Mouse (Mus musculus) forebrain, postnatal 0 days (tissue): ENCODE measurements around the gene Apon. TPM values are rescaled to one million over a fixed set of nuclear protein-coding genes. Genes with fewer than 3 reads are reported as not detected.
"Not testable (repeated sequence)": the region's sequence is repeated elsewhere in the genome, so short reads cannot be mapped to it uniquely, and the experiment has no call there.

Experiments used
- ATAC-seq: fragments of 200-750 bp; cut with Nextera tagmentation; 2 replicates; pipeline ENCODE4 v1.8.0; 2017; ENCODE audit warnings: mild to moderate bottlenecking, moderate library complexity
- DNase-seq: peaks from one replicate; pipeline ENCODE4 v3.0.0-alpha.2; 2015
- H3K27ac ChIP-seq: fragments of 300-500 bp; sonication (generic); 2 replicates; pipeline ENCODE4 v1.5.1; 2014; ENCODE audit warnings: low read depth, mild to moderate bottlenecking, antibody characterized with exemption, low read length, moderate library complexity, mixed read lengths
- H3K27me3 ChIP-seq: fragments of 300-500 bp; sonication (generic); 2 replicates; pipeline ENCODE4 v1.6.1; 2014; ENCODE audit warnings: mild to moderate bottlenecking, low read length, mixed read lengths; ENCODE audit not compliant: insufficient read depth
- H3K36me3 ChIP-seq: fragments of 300-500 bp; sonication (generic); 2 replicates; pipeline ENCODE4 v1.6.1; 2014; ENCODE audit warnings: mild to moderate bottlenecking, moderate library complexity; ENCODE audit not compliant: insufficient read depth
- H3K4me1 ChIP-seq: fragments of 300-500 bp; sonication (generic); 2 replicates; pipeline ENCODE4 v1.6.1; 2014; ENCODE audit warnings: antibody characterized with exemption; ENCODE audit not compliant: insufficient read depth
- H3K4me2 ChIP-seq: fragments of 300-500 bp; sonication (generic); 2 replicates; pipeline ENCODE4 v1.6.1; 2014; ENCODE audit warnings: low read depth, mild to moderate bottlenecking, moderate library complexity
- H3K4me3 ChIP-seq: fragments of 300-500 bp; sonication (generic); 2 replicates; pipeline ENCODE4 v1.5.1; 2014; ENCODE audit warnings: low read depth, low read length, mixed read lengths
- H3K9ac ChIP-seq: fragments of 300-500 bp; sonication (generic); 2 replicates; pipeline ENCODE4 v1.6.1; 2014; ENCODE audit warnings: mild to moderate bottlenecking
- H3K9me3 ChIP-seq: fragments of 300-500 bp; sonication (generic); 2 replicates; pipeline ENCODE4 v1.6.1; 2016; ENCODE audit warnings: low read length
- CTCF ChIP-seq: sonication (generic); IDR thresholded peaks from 2 replicates; pipeline ENCODE4 v1.5.1; 2016; ENCODE audit warnings: antibody characterized with exemption, control low read depth, low read depth
- WGBS: fragments of 180-500 bp; shearing (Covaris S2); extraction: QIAGEN DNeasy Blood & Tissue Kit; methylation state at CpG from one replicate; pipeline ENCODE4 v1.1.7; 2014; 5-methylcytosine and 5-hydroxymethylcytosine counted together
- polyA plus RNA-seq: library from polyadenylated mRNA; unstranded; fragments of >200 nt; fragmentation: Nextera tagmentation; extraction: Ambion mirVana; gene quantifications from 2 replicates; pipeline ENCODE4 v1.2.1, GENCODE M21; 2015
- total RNA-seq: library from RNA; depleted of rRNA; stranded (reverse); fragments of >200 nt; gene quantifications from 2 replicates; pipeline ENCODE4 v1.2.3, GENCODE M21; 2014

Gene Apon
- total and polyA plus RNA-seq, 2 experiments from 2014 or later = not detected

GRCm38 (mm10) chr10:128278158-128278557, 24.3 kb downstream of the Apon start:
- DNase-seq (no peak), ATAC-seq (no peak)
- no peak overlapping the region for H3K9ac ChIP-seq
- H3K4me2 ChIP-seq = no peak overlapping the region
- H3K9me3 ChIP-seq = no peaks in the 10 kb centered on the region
- no peak overlapping the region for H3K27ac ChIP-seq
- H3K27me3 ChIP-seq = no peaks in the 10 kb centered on the region
- no peak for TF ChIP-seq CTCF
- H3K4me3 ChIP-seq = no peak overlapping the region
- H3K36me3 ChIP-seq = peaks cover 46% of the 10 kb centered on the region
- WGBS = 60% methylated on average over 6 of the region's 6 CpGs
- no peaks in the 10 kb centered on the region for H3K4me1 ChIP-seq

GRCm38 (mm10) chr10:128280943-128281342, 27.0 kb downstream of the Apon start:
- TF ChIP-seq CTCF = no peak
- H3K27me3 ChIP-seq = no peaks in the 10 kb centered on the region
- H3K4me2 ChIP-seq = no peak overlapping the region
- H3K9ac ChIP-seq = no peak overlapping the region
- H3K36me3 ChIP-seq = peaks cover 68% of the 10 kb centered on the region
- WGBS = 89% methylated on average over 6 of the region's 6 CpGs
- ATAC-seq = no peak
- no peak overlapping the region for H3K4me3 ChIP-seq
- no peaks in the 10 kb centered on the region for H3K4me1 ChIP-seq
- H3K27ac ChIP-seq = no peak overlapping the region
- no peaks in the 10 kb centered on the region for H3K9me3 ChIP-seq
- no peak for DNase-seq

DNA sequence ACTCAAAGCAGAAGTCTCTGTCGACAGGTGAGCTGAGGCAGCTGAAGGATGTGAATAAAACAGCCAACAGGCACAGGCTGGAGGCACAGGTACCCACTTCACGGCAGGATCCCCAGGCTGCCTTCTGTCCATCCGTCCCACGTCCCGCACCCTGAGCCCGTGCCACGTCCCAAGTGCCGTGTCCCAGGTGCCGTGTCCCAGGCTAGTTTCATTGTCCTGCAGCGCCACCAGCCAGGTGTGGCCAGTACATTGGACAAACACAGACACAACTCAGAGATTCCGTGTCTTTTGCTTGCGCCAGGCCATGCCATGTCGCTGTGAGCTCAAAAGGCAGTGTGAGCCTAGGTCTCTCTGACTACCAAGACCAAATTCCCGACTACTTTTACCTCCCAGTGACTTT, 27.8 kb downstream of the Apon start:
- no peak overlapping the region for H3K27ac ChIP-seq

GRCm38 (mm10) chr10:128282886-128283450, 29.1 kb downstream of the Apon start:
- no peak overlapping the region for H3K4me3 ChIP-seq
- WGBS = 90% methylated on average over 20 of the region's 20 CpGs
- no peak overlapping the region for H3K9ac ChIP-seq
- TF ChIP-seq CTCF = no peak
- H3K4me2 ChIP-seq = no peak overlapping the region
- H3K4me1 ChIP-seq = no peaks in the 10 kb centered on the region
- H3K9me3 ChIP-seq = no peaks in the 10 kb centered on the region
- H3K27me3 ChIP-seq = no peaks in the 10 kb centered on the region
- no peak for ATAC-seq
- peaks cover 66% of the 10 kb centered on the region for H3K36me3 ChIP-seq
- DNase-seq = no peak
- no peak overlapping the region for H3K27ac ChIP-seq

More for the DNA sequence above, 27.8 kb downstream of the Apon start:
- Histone ChIP-seq H3K4me2 (no peak overlapping the region), H3K9me3 (no peaks in the 10 kb centered on the region), H3K4me3 (no peak overlapping the region), H3K27me3 (no peaks in the 10 kb centered on the region), H3K36me3 (peaks cover 70% of the 10 kb centered on the region), H3K4me1 (no peaks in the 10 kb centered on the region), H3K9ac (no peak overlapping the region)
- DNase-seq = no peak
- TF ChIP-seq CTCF = no peak
- 92% methylated on average over 14 of the region's 14 CpGs for WGBS
- ATAC-seq = no peak

DNA sequence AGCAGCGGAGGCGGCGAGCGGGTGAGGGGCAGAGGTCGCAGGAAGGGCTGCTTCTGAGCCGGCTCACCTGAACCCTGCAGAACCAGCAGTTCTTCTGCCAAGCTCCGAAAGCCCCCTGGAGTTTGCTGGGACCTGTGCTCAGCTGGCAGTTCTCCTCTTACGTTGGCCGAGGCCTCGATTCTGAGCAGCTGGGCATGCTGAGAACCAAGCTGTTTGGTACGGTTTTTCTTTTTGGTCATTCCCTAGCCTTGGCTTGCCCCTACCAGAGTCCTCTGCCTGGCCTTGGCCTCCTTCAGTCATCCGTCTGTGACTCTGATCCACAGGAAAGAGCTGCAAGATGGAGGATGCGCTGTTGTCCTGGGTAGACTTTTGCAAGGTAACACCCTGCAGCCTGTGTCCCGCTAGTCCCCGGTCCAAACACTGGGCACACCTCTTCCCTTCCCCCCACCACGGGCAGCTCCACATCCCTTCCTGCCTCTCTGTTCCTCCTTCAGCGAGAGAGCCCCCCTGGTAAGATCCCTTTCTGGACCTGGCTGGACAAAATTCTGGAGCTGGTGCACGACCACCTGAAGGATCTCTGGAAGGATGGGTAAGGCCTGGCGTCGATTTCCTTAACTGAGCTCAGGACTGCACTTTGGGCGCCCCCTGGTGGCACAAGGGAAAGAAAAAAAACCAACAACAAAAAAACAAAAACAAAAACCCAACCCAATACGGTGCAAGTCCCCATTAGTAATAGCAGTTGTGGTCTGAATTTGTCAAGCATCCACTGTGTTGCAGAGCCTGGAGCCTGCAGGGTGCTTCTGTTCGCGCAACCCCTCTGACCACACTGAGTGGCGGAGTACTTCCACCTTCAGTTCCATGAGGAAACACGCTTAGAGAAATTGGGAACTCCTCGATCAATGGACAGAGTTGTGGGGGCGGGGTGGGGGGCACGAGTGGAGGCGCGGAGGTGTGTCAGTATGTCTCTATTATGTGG, 30.0 kb downstream of the Apon start:
- H3K27me3 ChIP-seq = no peaks in the 10 kb centered on the region
- DNase-seq (peak; percentile 82), ATAC-seq (peak; percentile 56)
- no peak overlapping the region for H3K9ac ChIP-seq
- no peak overlapping the region for H3K27ac ChIP-seq
- no peaks in the 10 kb centered on the region for H3K9me3 ChIP-seq
- H3K4me3 ChIP-seq = no peak overlapping the region
- TF ChIP-seq CTCF = peak; percentile 76
- H3K4me2 ChIP-seq = no peak overlapping the region
- WGBS = 63% methylated on average over 31 of the region's 31 CpGs
- H3K36me3 ChIP-seq = peaks cover 68% of the 10 kb centered on the region
- no peaks in the 10 kb centered on the region for H3K4me1 ChIP-seq

- not testable (repeated sequence) for H3K9me3 ChIP-seq, H3K4me1 ChIP-seq, DNase-seq, ATAC-seq, H3K4me3 ChIP-seq, H3K9ac ChIP-seq, H3K27me3 ChIP-seq, H3K27ac ChIP-seq, H3K4me2 ChIP-seq
- 90% methylated on average over 1 of the region's 1 CpGs for WGBS
- peaks cover 51% of the 10 kb centered on the region for H3K36me3 ChIP-seq
These were observed 36.7 kb downstream of the Apon start for GRCm38 (mm10) chr10:128290594-128290993.

- 39% methylated on average over 13 of the region's 13 CpGs for WGBS
- Histone ChIP-seq H3K9me3 (no peaks in the 10 kb centered on the region), H3K36me3 (peaks cover 15% of the 10 kb centered on the region), H3K9ac (no peak overlapping the region), H3K27ac (no peak overlapping the region), H3K4me1 (no peaks in the 10 kb centered on the region), H3K4me3 (no peak overlapping the region), H3K27me3 (no peaks in the 10 kb centered on the region), H3K4me2 (no peak overlapping the region)
- peak; percentile 59; the same call in 1 of the 2 replicates for ATAC-seq
- peak; percentile 14 for DNase-seq
- TF ChIP-seq CTCF = no peak
These were observed 42.6 kb downstream of the Apon start for GRCm38 (mm10) chr10:128296370-128297090.
